Mouse (Mus musculus) E14TG2a.4 (cell line): Measurements from ENCODE around the gene Bcl11b.

Experiments
- CTCF ChIP-seq: conservative IDR thresholded peaks from 2 replicates; pipeline ENCODE4 v1.5.1; 2014; ENCODE audit warnings: low read length
- NANOG ChIP-seq: IDR thresholded peaks from 2 replicates; pipeline ENCODE4 v1.6.1; 2014; ENCODE audit warnings: borderline replicate concordance, low read length, mixed read lengths

GRCm38 (mm10) chr12:108037446-108037845 is 34.0 kb upstream of the Bcl11b start:
- no peak for TF ChIP-seq CTCF
- TF ChIP-seq NANOG: no peak
